Mouse (Mus musculus): ENCODE data around the gene Grin2a.

GRCm38 (mm10) chr16:9571793-9572192 is 423.6 kb downstream of the Grin2a start:
- TF ChIP-seq POLR2A (IDR thresholded peaks at IDR 0.05; ENCODE audit: low read depth, low read length) (no peak), CTCF (IDR thresholded peaks at IDR 0.05; ENCODE audit: extremely low read depth, insufficient read length, insufficient replicate concordance, low read depth, low read length) (no peak)

Data from small intestine, adult 2 months (tissue).